Mouse (Mus musculus): ENCODE data around the gene Rpl36-ps4. TPM values are rescaled to one million over a fixed set of nuclear protein-coding genes. Genes with fewer than 3 reads are reported as not detected.
"Not testable (repeated sequence)": the region's sequence is repeated elsewhere in the genome, so short reads cannot be mapped to it uniquely, and the experiment has no call there.

Rpl36-ps4 gene
- total RNA-seq, 2 experiments from 2014 or later: not detected

GRCm38 (mm10) chr17:87934326-87934725 lies 13.5 kb downstream of the Rpl36-ps4 start:
- no peak for ATAC-seq (replicated peaks; ENCODE audit: low FRiP score, poor library complexity, severe bottlenecking)

DNA sequence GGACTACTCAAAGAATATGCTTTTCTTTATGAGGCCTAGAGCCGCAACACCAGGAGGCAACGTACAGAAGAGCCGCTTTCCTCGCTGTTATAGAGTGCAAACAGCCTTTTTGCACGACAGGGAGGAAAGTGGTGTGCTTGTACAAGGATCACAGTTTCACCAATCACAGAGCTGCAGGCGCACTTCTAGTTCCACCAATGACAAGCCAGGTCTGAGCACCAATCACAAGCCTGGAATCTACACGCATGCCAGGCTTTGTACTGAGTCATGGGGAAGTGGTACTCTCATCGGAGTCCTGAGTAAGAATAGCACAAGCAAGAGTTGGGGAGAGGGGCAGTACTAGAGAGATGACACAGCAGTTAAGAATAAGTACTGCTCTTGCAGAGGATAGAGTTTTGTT lies 14.0 kb downstream of the Rpl36-ps4 start:
- no peak for ATAC-seq (replicated peaks; ENCODE audit: low FRiP score, poor library complexity, severe bottlenecking)

GRCm38 (mm10) chr17:87936156-87936555 lies 15.4 kb downstream of the Rpl36-ps4 start:
- no peak for ATAC-seq (replicated peaks; ENCODE audit: low FRiP score, poor library complexity, severe bottlenecking)

DNA sequence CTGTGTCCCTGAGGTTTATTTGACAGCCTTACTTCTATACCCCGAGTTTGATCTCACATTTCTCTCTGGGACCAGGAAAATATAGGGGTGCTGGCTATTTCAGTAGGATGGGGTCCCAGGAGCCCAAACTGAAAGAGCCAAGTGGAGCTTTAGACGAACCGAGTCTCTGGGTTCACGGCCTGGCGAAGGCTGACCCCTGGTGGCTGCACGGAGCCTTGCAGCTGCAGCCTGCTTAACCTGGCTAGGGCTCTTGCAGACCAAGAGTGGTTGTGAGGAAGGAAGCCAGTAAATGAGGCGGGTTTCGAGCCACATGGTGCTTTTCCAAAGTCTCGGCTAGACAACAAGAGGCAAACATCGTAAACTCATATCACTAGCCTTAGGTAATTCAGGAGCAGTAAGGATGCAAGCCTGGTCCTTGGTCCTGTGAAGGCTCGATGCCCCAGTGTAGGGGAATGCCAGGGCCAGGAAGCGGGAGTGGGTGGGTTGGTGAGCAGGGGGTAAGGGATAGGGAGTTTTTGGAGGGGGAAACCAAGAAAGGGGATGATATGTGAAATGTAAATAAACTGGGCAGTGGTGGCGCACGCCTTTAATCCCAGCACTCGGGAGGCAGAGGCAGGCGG lies 28.3 kb downstream of the Rpl36-ps4 start:
- peak; percentile 78 for ATAC-seq (replicated peaks; ENCODE audit: low FRiP score, poor library complexity, severe bottlenecking)

- not testable (repeated sequence) for ATAC-seq (replicated peaks; ENCODE audit: low FRiP score, poor library complexity, severe bottlenecking)
Observed at GRCm38 (mm10) chr17:87954618-87955124, 33.9 kb downstream of the Rpl36-ps4 start.

DNA sequence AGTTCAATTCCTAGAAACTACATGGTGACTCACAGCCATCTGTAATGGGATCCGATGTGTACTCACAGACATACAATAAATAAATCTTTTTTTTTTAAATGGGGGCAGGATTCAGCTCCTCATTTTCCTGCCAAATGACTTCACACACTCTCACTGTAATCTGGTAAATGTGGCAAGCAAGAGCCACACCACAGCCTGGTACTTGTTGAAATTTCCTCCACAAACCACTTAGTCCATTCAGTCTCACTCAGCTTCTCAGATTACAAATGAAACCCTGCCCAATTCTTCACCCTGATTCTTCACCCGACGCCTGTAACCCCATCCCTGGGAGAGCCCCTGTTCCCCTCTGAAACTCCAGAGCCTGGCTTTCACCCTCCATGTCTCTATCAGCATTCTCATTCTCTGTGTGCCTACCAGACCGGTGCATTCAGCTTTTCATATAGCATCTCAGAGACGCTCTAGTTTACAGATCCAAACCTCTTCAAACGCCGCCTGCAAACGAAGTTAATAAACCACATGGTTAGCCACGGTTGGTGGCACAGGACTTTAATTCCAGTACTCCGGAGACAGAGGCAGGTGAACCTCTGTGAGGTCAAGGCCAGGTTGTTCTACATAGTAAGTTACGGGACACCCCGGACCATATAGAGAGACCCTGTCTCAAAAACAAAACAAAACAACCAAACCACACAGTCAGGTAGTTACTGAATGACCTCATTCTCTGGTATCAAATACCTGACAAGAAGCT lies 36.5 kb downstream of the Rpl36-ps4 start:
- ATAC-seq (replicated peaks; ENCODE audit: low FRiP score, poor library complexity, severe bottlenecking): no peak

- no peak for ATAC-seq (replicated peaks; ENCODE audit: low FRiP score, poor library complexity, severe bottlenecking)
Observed at GRCm38 (mm10) chr17:87958283-87958682, 37.5 kb downstream of the Rpl36-ps4 start.

DNA sequence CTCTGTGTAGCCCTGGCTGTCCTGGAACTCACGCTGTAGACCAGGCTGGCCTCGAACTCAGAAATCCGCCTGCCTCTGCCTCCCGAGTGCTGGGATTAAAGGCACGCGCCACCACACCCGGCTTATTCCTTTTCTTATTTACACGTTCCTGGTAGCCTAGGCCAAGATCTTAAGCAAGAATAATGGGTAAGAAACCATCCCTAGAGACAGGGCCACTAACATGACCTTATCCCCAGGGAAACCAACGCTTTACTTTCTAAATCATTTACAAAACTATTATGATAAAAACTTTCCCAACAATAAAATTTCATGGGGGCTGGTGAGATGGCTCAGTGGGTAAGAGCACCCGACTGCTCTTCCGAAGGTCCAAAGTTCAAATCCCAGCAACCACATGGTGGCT lies 38.6 kb downstream of the Rpl36-ps4 start:
- ATAC-seq (replicated peaks; ENCODE audit: low FRiP score, poor library complexity, severe bottlenecking): not testable (repeated sequence)

DNA sequence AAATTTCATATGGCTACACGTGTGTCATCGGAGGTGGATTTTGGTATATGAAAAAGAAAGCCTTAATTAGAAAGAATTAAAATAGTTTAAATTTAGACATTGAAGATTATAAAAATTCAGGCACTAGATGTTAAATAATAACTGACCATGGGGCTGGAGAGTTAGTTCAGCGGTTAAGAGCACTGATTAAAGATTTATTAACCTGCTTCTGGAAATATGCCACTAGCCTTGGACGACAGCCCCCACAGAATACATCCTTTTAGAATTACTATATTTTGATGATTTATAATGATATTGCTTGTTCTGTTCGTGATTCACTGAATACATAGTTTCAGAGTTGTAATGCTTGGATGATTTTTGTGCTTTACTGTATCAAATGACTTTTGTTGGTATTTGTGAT lies 39.2 kb downstream of the Rpl36-ps4 start:
- ATAC-seq (replicated peaks; ENCODE audit: low FRiP score, poor library complexity, severe bottlenecking): not testable (repeated sequence)

DNA sequence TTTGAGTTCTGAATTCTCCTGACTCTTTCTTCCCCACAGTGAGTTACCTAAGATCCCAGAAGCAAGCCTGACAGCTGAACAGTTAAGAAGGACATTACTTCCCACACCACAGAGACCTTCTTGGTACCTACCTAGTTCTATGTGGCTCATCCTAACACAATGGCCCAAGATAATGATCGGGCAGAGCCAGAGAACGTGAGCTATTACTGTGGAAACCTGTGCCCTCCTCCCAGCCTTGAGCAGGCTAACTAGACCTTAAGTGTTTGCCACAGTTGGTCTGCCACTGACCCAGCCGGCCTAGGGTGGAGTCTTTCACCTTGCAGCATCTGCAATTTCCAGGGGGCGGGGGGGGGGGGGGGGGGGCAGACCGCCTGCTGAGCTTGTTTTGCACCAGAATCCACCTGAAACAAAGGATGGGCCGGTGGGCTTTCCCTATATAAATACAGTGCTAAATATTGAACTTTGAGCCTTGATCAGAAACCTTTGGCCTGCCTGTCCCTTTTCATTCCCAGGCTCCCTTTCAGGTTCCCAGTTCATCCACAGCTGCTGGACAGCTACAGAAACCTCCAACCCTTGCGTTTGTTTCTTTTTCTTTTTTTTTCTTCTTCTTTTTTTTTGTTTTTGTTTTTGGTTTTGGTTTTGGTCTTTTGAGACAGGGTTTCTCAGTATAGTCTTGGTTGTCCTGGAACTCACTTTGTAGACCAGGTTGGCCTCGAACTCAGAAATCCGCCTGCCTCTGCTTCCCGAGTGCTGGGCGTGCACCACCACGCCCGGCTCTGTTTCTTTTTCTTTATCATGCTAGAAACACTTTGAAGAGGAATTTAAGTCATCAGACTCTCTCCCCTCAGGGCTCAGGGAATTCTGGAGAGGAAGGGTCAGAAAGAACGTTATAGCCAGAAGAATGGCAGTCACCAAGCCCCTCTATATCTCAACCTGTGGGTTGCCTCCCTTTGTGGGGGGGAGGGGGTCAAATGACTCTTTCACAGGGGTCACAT lies 42.6 kb downstream of the Rpl36-ps4 start:
- no peak for ATAC-seq (replicated peaks; ENCODE audit: low FRiP score, poor library complexity, severe bottlenecking)

DNA sequence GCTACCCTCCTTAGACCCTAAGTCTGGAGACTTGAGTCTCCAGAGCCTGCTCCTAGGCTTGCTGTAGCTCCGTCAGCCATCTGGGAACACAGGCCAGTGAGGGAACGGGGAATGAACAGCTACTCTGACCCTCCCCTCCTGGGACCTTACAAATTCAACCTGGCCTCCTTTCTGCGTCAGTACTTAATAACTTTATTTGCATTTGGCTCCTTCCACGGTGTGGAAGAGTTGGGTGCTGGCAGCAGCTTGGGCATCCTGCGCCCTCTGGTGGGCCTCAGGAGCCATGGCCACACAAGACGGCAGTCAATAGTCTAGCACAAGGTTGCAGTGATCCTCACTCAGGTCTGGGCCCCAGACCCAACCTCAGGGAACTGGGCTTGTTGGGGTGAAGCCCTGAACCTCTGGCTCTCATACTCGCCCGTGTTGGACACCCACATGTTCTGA lies 47.7 kb downstream of the Rpl36-ps4 start:
- ATAC-seq (replicated peaks; ENCODE audit: low FRiP score, poor library complexity, severe bottlenecking): peak; percentile 98

Other genes starting within 250 kb of the Rpl36-ps4 start
- 15.9 and 16.3 TPM in 2 replicates for gene Msh2, start 248.6 kb upstream of the Rpl36-ps4 start, total RNA-seq (2015; ENCODE audit: low replicate concordance)
- gene Msh2, start 248.6 kb upstream of the Rpl36-ps4 start, total RNA-seq (2017; ENCODE audit: low replicate concordance): 13.0 and 18.5 TPM in 2 replicates
- gene Kcnk12, start 123.0 kb upstream of the Rpl36-ps4 start, total RNA-seq (2015; ENCODE audit: low replicate concordance): not detected in 2 replicates
- gene Kcnk12, start 123.0 kb upstream of the Rpl36-ps4 start, total RNA-seq (2017; ENCODE audit: low replicate concordance): not detected in 2 replicates
- gene Msh6, start 54.1 kb downstream of the Rpl36-ps4 start, total RNA-seq (2015; ENCODE audit: low replicate concordance): 31.4 and 34.8 TPM in 2 replicates
- gene Msh6, start 54.1 kb downstream of the Rpl36-ps4 start, total RNA-seq (2017; ENCODE audit: low replicate concordance): 27.9 and 31.6 TPM in 2 replicates
- 10.1 and 16.2 TPM in 2 replicates for gene Fbxo11, start 144.3 kb downstream of the Rpl36-ps4 start, total RNA-seq (2015; ENCODE audit: low replicate concordance)
- 5.9 and 14.4 TPM in 2 replicates for gene Fbxo11, start 144.3 kb downstream of the Rpl36-ps4 start, total RNA-seq (2017; ENCODE audit: low replicate concordance)